Mouse (Mus musculus) adrenal gland, postnatal 14 days (tissue): ENCODE data around the gene Uqcr11. TPM values are rescaled to one million over a fixed set of nuclear protein-coding genes. Genes with fewer than 3 reads are reported as not detected.

Experiments used
- DNase-seq: peaks from one replicate; pipeline ENCODE4 v3.0.0; 2021; ENCODE audit warnings: mixed read lengths
- long read RNA-seq, 2 experiments: library from polyadenylated mRNA; stranded (forward); transcript quantifications; one replicate each; pipeline ENCODE4 v2.0.0; 2021
- total RNA-seq: library from RNA; stranded (reverse); gene quantifications from 2 replicates; pipeline ENCODE4 v1.2.3, GENCODE M21; 2021

Uqcr11 gene
- 1,202 and 1,279 TPM in 2 replicates for total RNA-seq
- long read RNA-seq, experiment 1, transcript Uqcr11-203 (3 exons, 605 nt), result minor isoform, 5 of 702 reads
- long read RNA-seq, experiment 1, transcript Uqcr11-201 (3 exons, 445 nt), result major isoform, 666 of 702 reads
- long read RNA-seq, experiment 1, partial matches to known transcripts, result 28 of 702 reads
- long read RNA-seq, experiment 1, other reads (novel, unspliced or antisense), result 3 of 702 reads
- long read RNA-seq, experiment 2, transcript Uqcr11-203 (3 exons, 605 nt), result minor isoform, 6 of 990 reads
- long read RNA-seq, experiment 2, transcript Uqcr11-201 (3 exons, 445 nt), result major isoform, 940 of 990 reads
- long read RNA-seq, experiment 2, partial matches to known transcripts, result 41 of 990 reads
- long read RNA-seq, experiment 2, other reads (novel, unspliced or antisense), result 1 of 990 reads

- peak; percentile 96 for DNase-seq
Observed at GRCm38 (mm10) chr10:80406684-80407501, at the start of gene Uqcr11. Uqcr11 (minus strand) TSS chr10:80406830.

DNA sequence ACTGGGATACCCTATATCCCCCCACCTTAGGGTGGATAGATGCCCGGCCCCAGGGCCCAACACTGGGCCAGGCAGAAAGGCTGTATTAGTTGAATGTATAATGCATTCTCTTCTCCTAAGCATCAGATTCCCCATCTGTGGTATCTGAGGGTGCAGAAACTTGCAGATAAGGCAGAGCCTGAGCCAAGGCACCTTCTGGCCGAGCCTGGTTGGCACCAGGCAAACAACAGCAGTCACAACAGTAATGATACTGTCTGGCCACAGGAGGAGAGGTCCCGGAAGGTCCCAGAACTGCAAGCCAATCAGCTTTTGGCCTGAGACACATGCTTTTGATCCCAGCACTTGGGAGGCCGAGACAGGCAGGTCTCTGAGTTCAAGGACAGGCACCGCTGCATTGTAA is 49.1 kb upstream of the Uqcr11 start:
- DNase-seq, result no peak

GRCm38 (mm10) chr10:80454781-80455180 is 48.2 kb upstream of the Uqcr11 start:
- no peak for DNase-seq

- no peak for DNase-seq
Observed at GRCm38 (mm10) chr10:80453601-80454000, 47.0 kb upstream of the Uqcr11 start.

DNA sequence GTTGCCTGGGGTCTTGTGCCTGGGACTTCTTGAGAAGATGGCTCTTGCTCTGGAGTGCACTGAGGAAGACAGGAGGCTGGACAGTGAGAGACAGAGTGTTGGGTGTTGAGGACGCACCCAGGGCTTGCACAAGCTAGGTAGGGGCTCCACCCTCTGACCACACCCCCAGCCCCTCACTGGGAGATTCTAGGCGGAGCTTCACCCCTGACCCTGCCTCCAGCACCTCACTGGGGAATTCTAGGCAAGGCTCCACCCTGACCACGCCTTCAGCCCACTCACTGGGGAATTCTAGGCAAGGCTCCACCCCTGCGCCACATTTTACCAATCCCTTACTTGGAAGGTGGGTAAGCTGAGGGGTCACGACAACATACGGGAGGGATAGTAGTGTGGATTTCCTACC is 44.0 kb upstream of the Uqcr11 start:
- no peak for DNase-seq

GRCm38 (mm10) chr10:80445898-80446601 is 39.4 kb upstream of the Uqcr11 start:
- DNase-seq, result peak; percentile 85

GRCm38 (mm10) chr10:80445052-80445451 is 38.4 kb upstream of the Uqcr11 start:
- no peak for DNase-seq

DNA sequence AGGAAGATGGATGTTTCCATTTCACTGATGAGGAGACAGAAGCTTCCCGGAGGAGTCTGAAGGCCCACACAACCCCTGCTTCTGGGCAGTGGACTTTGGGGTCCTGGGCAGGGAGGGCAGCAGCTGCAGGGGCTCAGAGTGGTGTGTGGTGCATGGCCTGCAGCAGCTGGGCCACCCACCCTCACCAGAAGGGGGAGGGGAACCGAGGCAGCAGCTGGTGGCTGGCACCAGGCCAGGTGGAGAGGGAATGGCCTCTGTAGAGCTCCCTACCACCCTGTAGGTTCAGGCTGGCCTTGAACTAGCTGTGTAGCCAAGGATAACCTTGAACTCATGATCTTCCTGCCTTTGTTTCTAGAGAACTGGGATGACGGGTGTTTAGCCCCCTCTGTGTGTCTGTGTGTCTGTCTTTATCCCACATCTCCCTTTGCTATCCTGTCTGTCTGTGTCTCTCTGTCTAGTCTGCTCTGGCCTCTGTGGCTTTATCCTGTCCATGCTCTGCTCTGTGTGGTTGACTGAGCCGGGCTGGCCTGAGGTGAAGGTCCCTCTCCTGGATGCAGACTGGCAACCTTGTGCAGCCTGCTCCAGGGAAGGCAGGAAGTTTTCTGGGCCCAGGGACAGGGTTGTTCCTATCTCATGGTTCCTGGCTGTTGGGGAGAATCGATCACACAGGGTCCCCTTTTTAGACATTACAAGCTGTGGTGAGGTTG is 37.9 kb upstream of the Uqcr11 start:
- peak; percentile 59 for DNase-seq

DNA sequence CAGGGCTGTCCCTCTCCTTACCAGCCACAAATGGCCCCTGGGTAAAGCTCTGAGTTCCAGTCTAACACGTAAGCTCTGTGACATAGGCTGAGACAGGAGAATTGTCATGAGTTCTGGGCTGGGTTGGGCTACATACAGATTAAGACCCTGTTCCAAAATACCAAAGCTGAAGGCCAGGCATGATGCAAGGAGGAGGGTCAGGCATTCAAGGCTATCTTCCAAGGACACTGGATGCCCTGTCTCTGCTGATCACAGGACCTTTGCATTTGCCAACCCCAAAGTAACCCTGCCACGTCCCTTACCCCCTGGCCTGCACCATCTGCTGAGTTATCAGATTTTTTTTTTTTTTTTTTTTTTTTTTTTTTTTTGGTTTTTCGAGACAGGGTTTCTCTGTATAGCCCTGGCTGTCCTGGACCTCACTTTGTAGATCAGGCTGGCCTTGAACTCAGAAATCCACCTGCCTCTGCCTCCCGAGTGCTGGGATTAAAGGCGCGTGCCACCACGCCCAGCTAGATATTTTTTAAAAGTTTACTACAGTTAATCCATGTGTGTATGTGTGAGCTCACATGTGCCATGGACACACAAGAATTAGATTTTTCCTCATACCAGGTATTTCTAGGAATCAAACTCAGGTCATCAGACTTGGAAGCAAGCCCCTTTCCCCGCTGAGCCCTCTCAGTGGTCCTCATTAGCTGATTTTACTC is 37.1 kb upstream of the Uqcr11 start:
- DNase-seq, result no peak

- DNase-seq, result no peak
Observed at GRCm38 (mm10) chr10:80442989-80443388, 36.4 kb upstream of the Uqcr11 start.

DNA sequence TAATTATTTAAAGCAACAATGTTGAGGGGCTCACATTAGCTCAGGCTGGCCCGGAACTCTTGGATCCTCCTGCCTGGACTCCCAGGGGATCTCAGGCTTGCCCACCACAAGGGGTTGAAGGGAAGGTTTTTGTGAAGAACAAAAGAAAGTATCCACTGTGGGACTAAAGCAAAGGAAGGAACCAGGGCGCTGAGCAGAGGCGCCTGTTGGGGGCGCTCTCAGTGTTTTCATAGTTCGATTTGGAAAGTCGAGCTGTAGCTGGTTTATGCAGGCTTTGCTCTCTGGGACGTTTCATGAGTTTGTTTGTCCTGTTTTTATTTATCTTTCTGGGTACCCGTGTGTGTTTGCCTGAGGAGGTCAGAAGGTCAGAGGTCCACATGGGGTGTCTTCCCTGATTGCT is 35.0 kb upstream of the Uqcr11 start:
- DNase-seq, result no peak

DNA sequence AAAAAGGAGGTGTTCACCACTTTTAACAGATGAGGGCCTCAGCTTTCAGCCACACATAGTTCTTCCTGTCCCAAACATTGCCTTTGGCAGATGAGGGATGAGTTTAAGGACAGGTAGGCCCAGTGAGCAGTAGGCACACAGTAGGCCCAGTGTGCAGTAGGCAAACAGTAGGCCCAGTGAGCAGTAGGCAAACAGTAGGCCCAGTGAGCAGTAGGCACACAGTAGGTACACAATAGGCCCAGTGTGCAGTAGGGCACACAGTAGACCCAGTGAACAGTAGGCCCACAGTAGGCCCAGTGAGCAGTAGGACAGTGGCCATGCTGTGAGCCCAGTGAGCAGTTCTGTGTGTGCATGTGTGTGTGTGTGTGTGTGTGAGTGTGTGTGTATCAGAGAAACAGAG is 33.4 kb upstream of the Uqcr11 start:
- DNase-seq, result no peak

- DNase-seq, result no peak
Observed at GRCm38 (mm10) chr10:80437973-80438372, 31.3 kb upstream of the Uqcr11 start.

- no peak for DNase-seq
Observed at GRCm38 (mm10) chr10:80436276-80436675, 29.6 kb upstream of the Uqcr11 start.

DNA sequence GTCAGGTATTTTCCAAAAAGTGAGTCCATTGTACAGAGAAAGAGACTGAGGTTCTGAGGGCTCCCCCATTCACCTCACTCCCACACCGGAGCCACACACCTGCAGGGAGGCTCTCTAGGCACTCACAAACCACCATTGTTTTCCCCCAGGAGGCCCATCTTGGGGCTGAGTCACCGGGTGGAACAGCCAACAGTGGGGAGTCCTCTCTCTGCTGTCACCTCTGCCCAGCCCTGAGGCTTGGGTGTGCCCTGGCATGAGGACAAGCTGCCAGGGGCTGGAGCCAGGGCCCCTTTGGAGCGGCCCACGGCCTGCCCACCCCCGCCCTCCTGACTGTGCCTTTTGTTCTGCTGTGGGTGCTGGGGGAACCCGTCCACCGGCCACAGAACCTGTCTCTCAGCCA is 29.1 kb upstream of the Uqcr11 start:
- no peak for DNase-seq

- DNase-seq, result no peak
Observed at GRCm38 (mm10) chr10:80434823-80435222, 28.2 kb upstream of the Uqcr11 start.

GRCm38 (mm10) chr10:80434233-80434592 is 27.6 kb upstream of the Uqcr11 start:
- DNase-seq, result no peak

- peak; percentile 98 for DNase-seq
Observed at GRCm38 (mm10) chr10:80433513-80434232, 27.0 kb upstream of the Uqcr11 start, which contains the start of gene Tcf3. Tcf3 (minus strand) TSS chr10:80433647.

GRCm38 (mm10) chr10:80432936-80433512 is 26.4 kb upstream of the Uqcr11 start:
- DNase-seq, result peak; percentile 69

DNA sequence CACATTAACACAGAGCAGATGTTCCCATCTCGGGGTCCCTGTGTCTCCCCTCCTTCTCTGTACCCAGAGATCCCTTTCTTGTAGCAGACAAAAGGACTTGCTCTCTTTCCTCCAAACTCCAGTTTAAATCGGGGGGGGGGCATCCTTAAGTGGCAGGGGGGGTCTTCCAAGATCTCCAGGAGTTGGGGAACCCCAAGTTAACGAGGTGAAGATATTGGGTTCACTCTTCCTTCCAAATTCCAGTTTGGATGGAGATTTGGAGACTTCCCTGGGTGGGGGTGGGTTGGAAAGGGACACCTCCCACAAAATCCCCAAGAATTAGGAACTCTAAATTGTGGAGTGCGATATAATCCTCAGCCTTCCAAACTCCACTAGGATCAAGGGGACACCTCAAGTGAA is 25.8 kb upstream of the Uqcr11 start:
- no peak for DNase-seq
